Mouse (Mus musculus): Measurements from ENCODE around the gene Olfr329-ps.
"Not testable (repeated sequence)": the region's sequence is repeated elsewhere in the genome, so short reads cannot be mapped to it uniquely, and the experiment has no call there.

The Olfr329-ps gene

DNA sequence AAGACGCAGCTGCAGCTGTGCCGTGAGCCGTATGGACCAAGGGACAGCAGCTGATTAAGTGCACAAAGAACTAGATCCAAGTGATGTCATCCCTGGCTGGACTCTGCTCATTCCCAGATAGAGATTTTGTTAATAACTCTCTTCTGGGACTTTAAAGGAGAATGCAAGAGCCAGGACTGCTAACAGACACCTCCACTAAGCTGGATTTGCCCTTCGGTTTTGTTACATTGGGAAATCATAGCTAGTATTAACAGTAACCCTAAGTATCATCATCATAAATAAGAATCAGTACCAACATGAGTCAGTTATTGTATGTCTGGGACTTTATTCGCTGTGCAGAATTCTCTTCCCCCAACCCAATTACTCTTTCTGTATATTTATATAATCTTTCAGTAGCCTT, at the start of gene Olfr329-ps:
Gene Olfr329-ps (minus strand): TSS at position 101 of the 400 bp plus-strand sequence.
- DNase-seq (ENCODE audit: low spot score): no peak

DNA sequence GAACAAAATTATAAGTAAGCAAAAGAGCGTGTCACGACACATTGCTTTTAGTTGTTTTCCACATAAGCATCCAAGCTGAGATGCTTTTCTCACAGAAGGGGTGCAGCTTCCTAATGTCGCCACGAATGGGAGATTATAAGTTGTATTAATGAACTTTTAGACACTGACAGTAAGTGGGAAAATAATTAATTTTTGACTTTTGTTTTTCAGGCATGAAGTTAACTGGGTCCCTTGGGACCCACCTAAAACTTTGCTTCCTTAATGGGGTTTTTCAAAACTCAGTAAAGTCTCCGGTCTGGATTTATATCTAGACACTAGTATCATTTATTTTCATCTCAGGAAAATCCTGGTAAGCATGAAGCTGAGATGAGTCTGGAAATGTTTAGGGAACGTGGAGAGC, 48.6 kb upstream of the Olfr329-ps start, which contains the start of gene Olfr324:
Gene Olfr324 (plus strand): TSS at position 301 of the 400 bp plus-strand sequence.
- no peak for DNase-seq (ENCODE audit: low spot score)

DNA sequence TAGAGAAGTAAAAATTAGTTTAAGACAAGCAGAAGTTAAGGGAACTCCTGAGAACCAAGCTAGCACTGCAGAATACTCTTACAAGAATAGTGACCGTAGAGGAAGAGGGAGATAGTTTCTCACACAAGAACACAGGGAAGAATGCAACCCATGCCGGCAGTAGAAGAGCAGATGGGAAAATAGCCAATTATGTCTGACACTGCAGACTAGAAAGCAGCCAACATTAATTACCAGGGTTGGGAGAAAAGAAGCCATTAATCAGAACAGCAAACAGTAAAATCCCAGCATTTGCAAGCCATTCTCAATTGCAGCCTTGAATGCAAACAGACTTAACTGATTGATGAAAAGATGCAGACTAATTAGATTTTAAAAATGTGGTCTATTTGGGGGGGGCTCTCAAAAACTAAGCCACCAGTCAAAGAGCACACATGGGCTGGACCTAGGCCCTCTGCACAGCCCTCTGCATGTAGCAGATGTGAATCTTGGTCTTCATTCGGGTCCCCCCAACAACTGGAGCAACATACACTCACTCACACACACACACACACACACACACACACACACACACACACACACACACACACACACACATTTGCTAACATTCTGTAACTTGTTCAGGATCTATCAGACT, 42.5 kb upstream of the Olfr329-ps start:
- no peak for DNase-seq (ENCODE audit: low spot score)

DNA sequence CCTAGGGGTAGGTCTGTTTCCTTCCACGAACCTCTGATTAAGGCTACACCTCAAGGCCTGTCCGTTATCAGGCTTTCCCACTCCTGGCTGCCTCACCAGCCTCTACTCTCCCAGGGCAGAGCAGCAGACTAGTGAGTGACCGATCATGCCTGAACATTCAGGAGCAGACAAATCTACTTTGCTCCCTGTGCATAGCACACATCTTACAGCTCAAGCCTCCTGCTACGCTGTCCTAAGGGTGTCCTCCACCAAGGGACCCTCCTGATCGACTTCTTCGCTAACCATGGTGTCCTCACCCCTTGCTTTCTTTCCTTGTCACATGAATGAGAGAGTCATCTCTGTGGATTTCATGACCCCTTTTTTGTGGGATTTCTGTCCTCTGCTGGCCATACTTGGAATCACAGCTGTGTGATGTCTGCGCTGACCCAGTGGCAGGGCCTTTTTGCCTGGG, 41.7 kb upstream of the Olfr329-ps start:
- peak; percentile 37 for DNase-seq (ENCODE audit: low spot score)

- no peak for DNase-seq (ENCODE audit: low spot score)
Observed at GRCm38 (mm10) chr11:58578636-58579035, 32.4 kb upstream of the Olfr329-ps start.

DNA sequence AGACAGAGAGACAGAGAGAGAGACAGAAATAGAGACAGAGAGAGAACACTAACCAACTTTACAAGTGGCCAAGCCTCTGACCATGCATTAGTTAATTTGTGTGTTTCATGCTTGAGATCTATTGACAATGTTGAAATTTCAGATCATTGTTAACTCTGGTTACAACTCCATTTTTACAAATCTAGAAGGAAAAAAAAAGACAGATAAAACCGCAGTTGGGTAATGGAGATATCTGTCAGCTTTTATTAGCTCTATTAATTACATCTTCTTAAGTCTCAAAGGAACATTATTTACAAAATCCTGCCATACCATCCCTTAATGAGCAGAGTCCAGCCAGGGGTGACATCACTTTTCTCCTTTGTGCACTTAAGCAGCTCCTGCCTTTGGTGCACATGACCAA, 31.2 kb upstream of the Olfr329-ps start, which contains the start of gene Olfr325:
Gene Olfr325 (plus strand): TSS at position 301 of the 400 bp plus-strand sequence.
- DNase-seq (ENCODE audit: low spot score): no peak

DNA sequence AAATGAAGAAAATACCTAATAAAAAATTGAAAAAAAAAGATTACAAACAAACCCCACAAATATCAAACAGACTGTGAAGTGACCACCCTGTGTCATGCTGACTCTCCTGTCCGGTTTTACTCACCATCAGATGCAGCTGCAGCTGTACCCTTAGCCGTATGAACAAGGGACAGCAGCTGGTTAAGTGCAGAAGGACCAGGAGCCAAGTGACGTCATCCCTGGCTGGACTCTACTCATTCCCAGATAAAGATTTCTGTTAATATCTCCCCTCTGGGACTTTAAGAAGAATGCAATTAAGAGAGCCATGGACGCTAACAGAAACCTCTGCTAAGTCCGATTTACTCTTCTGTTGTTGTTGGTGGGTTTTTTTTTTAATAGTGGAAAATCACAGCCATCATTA, 24.2 kb upstream of the Olfr329-ps start, which contains the start of gene Olfr224:
Gene Olfr224 (minus strand): TSS at position 149 of the 400 bp plus-strand sequence.
- DNase-seq (ENCODE audit: low spot score): no peak

- DNase-seq (ENCODE audit: low spot score): no peak
Observed at GRCm38 (mm10) chr11:58555536-58555935, 9.3 kb upstream of the Olfr329-ps start, which contains the start of gene Olfr328. Gene Olfr328, minus strand, starts transcription at chr11:58555636.

DNA sequence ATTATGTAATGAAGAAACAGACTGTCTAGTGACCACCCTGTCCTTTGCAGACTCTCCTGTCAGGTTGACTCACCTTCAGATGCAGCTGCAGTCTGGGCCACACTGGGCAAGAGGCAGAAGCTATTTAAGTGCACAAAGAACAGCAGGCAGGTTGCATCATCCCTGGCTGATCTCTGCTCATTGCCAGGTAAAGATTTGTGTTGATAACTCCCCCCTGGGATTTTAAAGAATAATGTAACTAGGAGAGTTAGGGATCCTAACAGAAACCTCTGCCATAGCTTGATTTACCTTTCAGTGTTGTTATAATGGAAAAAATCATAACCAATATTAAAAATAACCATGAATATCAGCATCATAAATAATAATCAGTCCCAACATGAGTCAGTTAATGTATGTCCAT, 11.5 kb downstream of the Olfr329-ps start, which contains the start of gene Olfr330:
Gene Olfr330 (minus strand): TSS at position 101 of the 400 bp plus-strand sequence.
- DNase-seq (ENCODE audit: low spot score): not testable (repeated sequence)

GRCm38 (mm10) chr11:58519756-58520155, 26.5 kb downstream of the Olfr329-ps start:
- DNase-seq (ENCODE audit: low spot score): peak; percentile 20

DNA sequence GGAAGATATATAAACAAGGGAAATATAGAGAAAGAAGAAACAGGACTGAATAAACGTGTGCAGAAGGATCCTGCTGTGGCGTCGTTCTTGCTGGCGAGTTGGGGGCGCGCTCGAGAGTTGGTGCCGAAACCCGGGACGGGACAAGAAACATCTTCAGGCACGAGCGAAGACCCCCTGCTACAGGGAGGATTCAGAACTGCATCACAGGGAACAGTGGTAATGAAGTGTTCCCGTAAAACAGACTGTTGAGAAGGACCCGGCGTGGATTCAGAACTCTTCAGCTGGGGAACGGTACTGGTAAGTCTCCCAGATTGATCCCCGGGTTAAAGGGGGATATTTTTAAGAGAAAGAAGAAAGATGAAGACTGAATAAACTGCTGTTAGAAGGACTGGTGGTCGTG, 27.3 kb downstream of the Olfr329-ps start:
- peak; percentile 79 for DNase-seq (ENCODE audit: low spot score)

DNA sequence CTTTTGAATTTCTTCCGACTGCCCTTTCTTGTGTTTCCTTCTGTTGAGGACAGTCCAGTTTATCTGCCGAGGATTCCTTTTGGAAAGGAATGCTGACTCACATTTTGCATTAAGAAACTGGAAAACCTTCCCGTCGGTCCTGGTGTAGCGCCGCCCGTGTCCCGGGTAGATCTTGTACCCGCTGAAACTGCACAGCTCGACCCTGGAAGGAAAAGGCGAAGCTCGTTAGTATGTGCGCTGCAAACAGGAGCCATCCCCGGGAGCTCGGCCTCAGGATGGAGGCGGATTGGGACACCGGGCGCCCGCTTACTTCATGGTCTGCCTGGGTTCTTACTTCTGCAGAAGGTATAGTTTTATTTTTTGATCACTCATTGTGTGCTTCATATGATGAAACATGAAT, 37.2 kb downstream of the Olfr329-ps start:
- not testable (repeated sequence) for DNase-seq (ENCODE audit: low spot score)

DNA sequence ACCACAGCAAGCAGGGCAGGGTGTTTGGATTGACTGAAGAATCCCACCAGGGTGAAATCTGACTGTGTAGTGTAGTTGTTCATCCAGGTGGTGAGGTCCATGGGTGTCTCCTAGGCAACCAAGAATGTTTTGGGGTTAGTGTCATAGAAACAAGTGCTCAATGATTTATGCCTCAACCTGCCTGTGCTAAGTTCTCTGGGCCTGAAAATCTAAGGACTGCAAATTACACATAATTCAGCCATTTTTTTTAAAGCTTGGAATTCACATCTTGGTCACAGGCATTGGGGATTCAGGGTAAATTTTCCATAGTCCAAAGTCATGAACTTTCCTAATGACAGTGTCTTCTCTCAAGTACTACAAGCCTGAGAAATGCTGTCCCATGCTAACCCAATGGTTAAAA, 43.8 kb downstream of the Olfr329-ps start, which contains the start of gene Olfr331:
Gene Olfr331 (minus strand): TSS at position 101 of the 400 bp plus-strand sequence.
- not testable (repeated sequence) for DNase-seq (ENCODE audit: low spot score)

- DNase-seq (ENCODE audit: low spot score): no peak
Observed at GRCm38 (mm10) chr11:58499290-58499689, 46.9 kb downstream of the Olfr329-ps start.

DNA sequence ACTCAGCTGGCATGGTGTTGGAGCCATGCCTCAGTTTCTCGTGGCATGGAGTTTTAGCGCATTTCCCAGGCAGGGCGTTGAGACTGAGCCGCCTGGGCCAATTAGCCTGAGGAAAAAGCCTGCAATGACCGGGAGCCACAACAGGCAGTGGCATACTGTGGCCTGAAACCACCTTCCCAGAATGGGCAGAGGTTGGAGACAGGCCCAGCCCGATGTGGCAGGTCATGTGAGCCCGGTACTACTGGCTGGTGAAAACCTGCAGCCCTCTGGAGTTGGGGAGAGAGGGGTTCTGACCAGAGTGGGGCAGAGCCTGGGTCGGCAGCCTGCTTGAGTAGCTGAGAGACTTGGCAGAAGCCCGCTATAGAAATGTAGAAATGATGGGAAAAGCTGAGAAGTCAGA, 47.5 kb downstream of the Olfr329-ps start:
- DNase-seq (ENCODE audit: low spot score): no peak

- DNase-seq (ENCODE audit: low spot score): no peak
Observed at GRCm38 (mm10) chr11:58492455-58492854, 53.8 kb downstream of the Olfr329-ps start, which contains the start of gene Olfr332. Gene Olfr332, minus strand, starts transcription at chr11:58492555.
